Mouse (Mus musculus) frontal cortex, adult 2 months (tissue): ENCODE data around the gene Sc5d. TPM values are rescaled to one million over a fixed set of nuclear protein-coding genes. Genes with fewer than 3 reads are reported as not detected.
A peak's percentile ranks its signal among the peaks of the same experiment; 100 is the strongest.

Source experiments
- DNase-seq, 2 experiments: peaks; one replicate each; pipeline ENCODE4 v3.0.0; 2022; ENCODE audit warnings: low spot score in 1 of 2; ENCODE audit errors: extremely low spot score in 1 of 2
- polyA plus RNA-seq: library from polyadenylated mRNA; depleted of rRNA; stranded (reverse); fragments of >200 nt; gene quantifications from 2 replicates; pipeline ENCODE4 v1.2.3, GENCODE M21; 2012

The Sc5d gene
- polyA plus RNA-seq, 1 experiment: 61.8 TPM

GRCm38 (mm10) chr9:42263709-42264111, 346 bp downstream of the Sc5d start:
- DNase-seq: peak in 1 of 2 experiments; percentile 13

- DNase-seq: no peak
These were observed 3.6 kb downstream of the Sc5d start for GRCm38 (mm10) chr9:42260481-42260880.

GRCm38 (mm10) chr9:42249112-42249511, 14.9 kb downstream of the Sc5d start:
- no peak for DNase-seq

GRCm38 (mm10) chr9:42246688-42247087, 17.4 kb downstream of the Sc5d start:
- no peak for DNase-seq

- no peak for DNase-seq
These were observed 19.9 kb downstream of the Sc5d start for GRCm38 (mm10) chr9:42244173-42244572.

GRCm38 (mm10) chr9:42241021-42241420, 23.0 kb downstream of the Sc5d start:
- DNase-seq: no peak

- peak; percentile 27 to 86 for DNase-seq
These were observed 23.5 kb downstream of the Sc5d start for GRCm38 (mm10) chr9:42240583-42240992.

GRCm38 (mm10) chr9:42238827-42239226, 25.2 kb downstream of the Sc5d start:
- DNase-seq: no peak

GRCm38 (mm10) chr9:42231116-42231515, 32.9 kb downstream of the Sc5d start:
- DNase-seq: no peak

- no peak for DNase-seq
These were observed 33.7 kb downstream of the Sc5d start for GRCm38 (mm10) chr9:42230333-42230732.

- DNase-seq: no peak
These were observed 34.5 kb downstream of the Sc5d start for GRCm38 (mm10) chr9:42229465-42230110.

- DNase-seq: no peak
These were observed 36.3 kb downstream of the Sc5d start for GRCm38 (mm10) chr9:42227804-42228203.

- DNase-seq: no peak
These were observed 44.9 kb downstream of the Sc5d start for GRCm38 (mm10) chr9:42219001-42219660.

GRCm38 (mm10) chr9:42217685-42218084, 46.4 kb downstream of the Sc5d start:
- no peak for DNase-seq

GRCm38 (mm10) chr9:42214116-42214515, 49.9 kb downstream of the Sc5d start:
- no peak for DNase-seq

GRCm38 (mm10) chr9:42213142-42213541, 50.9 kb downstream of the Sc5d start:
- no peak for DNase-seq

GRCm38 (mm10) chr9:42209666-42210065, 54.4 kb downstream of the Sc5d start:
- peak; percentile 61 to 69 for DNase-seq

- peak in 1 of 2 experiments; percentile 67 for DNase-seq
These were observed 55.6 kb downstream of the Sc5d start for GRCm38 (mm10) chr9:42208463-42208862.

- no peak for DNase-seq
These were observed 57.3 kb downstream of the Sc5d start for GRCm38 (mm10) chr9:42206750-42207149.

- DNase-seq: no peak
These were observed 61.8 kb downstream of the Sc5d start for GRCm38 (mm10) chr9:42202271-42202670.
